8 mouse cellular contexts compared by ENCODE assay signal in genomic region chr2:53029716-53030431, GRCm38 (mm10).
DNase-seq lines count a peak whose midpoint lies in the region; ATAC-seq and TF ChIP-seq lines count a peak whose summit lies in the region.

No protein-coding gene starts in this region.

- no peak overlapping the region for H3K9ac ChIP-seq in kidney, postnatal 0 days (ENCODE audit: low read depth, low read length)
- H3K9ac ChIP-seq in heart, embryonic 12.5 days, result no peak overlapping the region
- H3K9ac ChIP-seq in lung, embryonic 16.5 days (ENCODE audit: low read length), result peak overlapping the region; percentile 42; the same call in 1 of the 2 replicates

- no peak for TF ChIP-seq POLR2A in thymus, adult 2 months (IDR thresholded peaks at IDR 0.05; ENCODE audit: control insufficient read depth, extremely low read depth, insufficient read depth, low read length, poor library complexity)

- no peak overlapping the region for H3K4me2 ChIP-seq in kidney, postnatal 0 days (ENCODE audit: low read length)
- no peak overlapping the region for H3K4me2 ChIP-seq in heart, embryonic 12.5 days
- peak overlapping the region; percentile 26; the same call in 1 of the 2 replicates for H3K4me2 ChIP-seq in lung, embryonic 16.5 days (ENCODE audit: low read depth, low read length)

- ATAC-seq in kidney, postnatal 0 days (replicated peaks; ENCODE audit: low FRiP score, low read depth), result no peak; the same call in 1 of the 2 replicates
- no peak for ATAC-seq in heart, embryonic 12.5 days (ENCODE audit: insufficient number of reproducible peaks, low FRiP score)
- ATAC-seq in lung, embryonic 16.5 days (ENCODE audit: low read depth), result peak; percentile 89

- TF ChIP-seq CTCF in kidney, postnatal 0 days (IDR thresholded peaks at IDR 0.05; ENCODE audit: low read depth), result peak; percentile 28; the same call in 1 of the 2 replicates
- TF ChIP-seq CTCF in thymus, adult 2 months (IDR thresholded peaks at IDR 0.05; ENCODE audit: borderline replicate concordance, control insufficient read depth, extremely low read depth, insufficient read depth, low read length, poor library complexity), result no peak

- 31% methylated on average over 7 of the region's 7 CpGs for WGBS in kidney, postnatal 0 days
- 71% methylated on average over 7 of the region's 7 CpGs for WGBS in heart, embryonic 12.5 days
- 41% methylated on average over 7 of the region's 7 CpGs for WGBS in lung, embryonic 16.5 days
- 93% methylated on average over 7 of the region's 7 CpGs for WGBS in thymus, adult 2 months

- no peaks in the 10 kb centered on the region for H3K9me3 ChIP-seq in kidney, postnatal 0 days (replicated peaks; ENCODE audit: low read length)
- no peaks in the 10 kb centered on the region for H3K9me3 ChIP-seq in heart, embryonic 12.5 days (replicated peaks)
- no peaks in the 10 kb centered on the region for H3K9me3 ChIP-seq in lung, embryonic 16.5 days (ENCODE audit: control insufficient read depth, low read length)

- H3K27me3 ChIP-seq in kidney, postnatal 0 days (ENCODE audit: insufficient read depth, low read length), result no peaks in the 10 kb centered on the region
- no peaks in the 10 kb centered on the region for H3K27me3 ChIP-seq in heart, embryonic 12.5 days (replicated peaks)
- no peaks in the 10 kb centered on the region for H3K27me3 ChIP-seq in lung, embryonic 16.5 days (ENCODE audit: control insufficient read depth, insufficient read depth, low read depth, low read length)
- no peaks in the 10 kb centered on the region for H3K27me3 ChIP-seq in thymus, adult 2 months (ENCODE audit: control insufficient read depth, insufficient read depth, low read length)

- H3K27ac ChIP-seq in kidney, postnatal 0 days, result 0 out of 2 replicates have a peak overlapping the region, but pooled peaks have one; percentile 20
- peak overlapping the region; percentile 60; the same call in 1 of the 2 replicates for H3K27ac ChIP-seq in heart, embryonic 12.5 days (ENCODE audit: poor library complexity, severe bottlenecking)
- H3K27ac ChIP-seq in lung, embryonic 16.5 days (ENCODE audit: low read length), result peak overlapping the region; percentile 84
- H3K27ac ChIP-seq in thymus, adult 2 months (ENCODE audit: control insufficient read depth, insufficient read depth, low read length), result no peak overlapping the region

- DNase-seq in kidney, postnatal 0 days (ENCODE audit: low spot score), result peak; percentile 92
- no peak for DNase-seq in kidney, postnatal 4 days
- peak; percentile 43 for DNase-seq in brain, embryonic 18.5 days (ENCODE audit: low read depth, low spot score)
- no peak for DNase-seq in cerebellum, postnatal 25 days
- DNase-seq in ovary, postnatal 14 days (ENCODE audit: low spot score), result no peak
- no peak for DNase-seq in thymus, adult 2 months

- peaks cover 12% of the 10 kb centered on the region; the same call in 1 of the 2 replicates for H3K4me1 ChIP-seq in kidney, postnatal 0 days (replicated peaks; ENCODE audit: insufficient read depth, low read length)
- H3K4me1 ChIP-seq in heart, embryonic 12.5 days (replicated peaks), result peaks cover 4% of the 10 kb centered on the region; the same call in 1 of the 2 replicates
- peaks cover 18% of the 10 kb centered on the region for H3K4me1 ChIP-seq in lung, embryonic 16.5 days (replicated peaks; ENCODE audit: control insufficient read depth, insufficient read depth, low read length)
- H3K4me1 ChIP-seq in thymus, adult 2 months (replicated peaks; ENCODE audit: control insufficient read depth, insufficient read depth, low read length), result no peaks in the 10 kb centered on the region

- no peaks in the 10 kb centered on the region for H3K36me3 ChIP-seq in kidney, postnatal 0 days (ENCODE audit: insufficient read depth, low read length)
- no peaks in the 10 kb centered on the region for H3K36me3 ChIP-seq in heart, embryonic 12.5 days
- H3K36me3 ChIP-seq in lung, embryonic 16.5 days (ENCODE audit: control insufficient read depth, insufficient read depth, low read length), result no peaks in the 10 kb centered on the region
- no peaks in the 10 kb centered on the region for H3K36me3 ChIP-seq in thymus, adult 2 months (ENCODE audit: control insufficient read depth, insufficient read depth, low read length)

- H3K4me3 ChIP-seq in kidney, postnatal 0 days (replicated peaks; ENCODE audit: low read depth, low read length), result no peak overlapping the region
- no peak overlapping the region for H3K4me3 ChIP-seq in heart, embryonic 12.5 days
- H3K4me3 ChIP-seq in lung, embryonic 16.5 days (ENCODE audit: low read length), result no peak overlapping the region
- no peak overlapping the region for H3K4me3 ChIP-seq in thymus, adult 2 months (ENCODE audit: control insufficient read depth, insufficient read depth, low read length)

Comparison
In these comparisons a context has a peak if more than half of its experiments do, and no peak if none do; other contexts are left out.
1. DNase-seq: peak in kidney, postnatal 0 days (single experiment) and brain, embryonic 18.5 days (single experiment); none in kidney, postnatal 4 days (0 of 2), cerebellum, postnatal 25 days (0 of 2), ovary, postnatal 14 days (single experiment) and thymus, adult 2 months (single experiment).